Mouse (Mus musculus) lung, embryonic 14.5 days (tissue): ENCODE measurements at regions not wholly inside any gene's neighbourhood (a gene's known extent, or its start where the extent isn't known, plus 50 kb on each side); places are given as distances from the start of the nearest gene placed in this dataset.

Source experiments
- ATAC-seq: fragments of 200-750 bp; cut with Nextera tagmentation; 2 replicates; pipeline ENCODE4 v1.8.0; 2017; ENCODE audit warnings: mild to moderate bottlenecking, moderate TSS enrichment, moderate library complexity; ENCODE audit not compliant: insufficient read depth
- DNase-seq: peaks from one replicate; pipeline ENCODE4 v3.0.0-alpha.2; 2015
- H3K27ac ChIP-seq: fragments of 300-500 bp; sonication (generic); 2 replicates; pipeline ENCODE4 v1.5.1; 2014; ENCODE audit warnings: low read depth, mild to moderate bottlenecking, moderate library complexity
- H3K27me3 ChIP-seq: fragments of 300-500 bp; sonication (generic); 2 replicates; pipeline ENCODE4 v1.6.1; 2014; ENCODE audit warnings: low read length, control low read depth; ENCODE audit not compliant: insufficient read depth
- H3K36me3 ChIP-seq: fragments of 300-500 bp; sonication (generic); 2 replicates; pipeline ENCODE4 v1.6.1; 2014; ENCODE audit warnings: control low read depth; ENCODE audit not compliant: insufficient read depth
- H3K4me1 ChIP-seq: fragments of 300-500 bp; sonication (generic); 2 replicates; pipeline ENCODE4 v1.6.1; 2014; ENCODE audit warnings: antibody characterized with exemption, control low read depth; ENCODE audit not compliant: insufficient read depth
- H3K4me2 ChIP-seq: fragments of 300-500 bp; sonication (generic); 2 replicates; pipeline ENCODE4 v1.6.1; 2014; ENCODE audit warnings: mild to moderate bottlenecking
- H3K4me3 ChIP-seq: fragments of 300-500 bp; sonication (generic); 2 replicates; pipeline ENCODE4 v1.5.1; 2014; ENCODE audit warnings: low read depth, low read length
- H3K9ac ChIP-seq: fragments of 300-500 bp; sonication (generic); 2 replicates; pipeline ENCODE4 v1.6.1; 2014
- H3K9me3 ChIP-seq: fragments of 300-500 bp; sonication (generic); 2 replicates; pipeline ENCODE4 v1.6.1; 2016; ENCODE audit warnings: low read depth, low read length, control low read depth
- CTCF ChIP-seq: IDR thresholded peaks from 2 replicates; pipeline ENCODE4 v1.5.1; 2016; ENCODE audit warnings: antibody characterized with exemption, low read depth
- whole genome bisulfite sequencing: fragments of 180-500 bp; shearing (Covaris S2); extraction: QIAGEN DNeasy Blood & Tissue Kit; methylation state at CpG from one replicate; pipeline ENCODE4 v1.1.7; 2014; 5-methylcytosine and 5-hydroxymethylcytosine counted together

- no peak for TF ChIP-seq CTCF
- peak; percentile 68 for DNase-seq
- 68% methylated on average over 5 of the region's 5 CpGs for WGBS
These were observed 642.7 kb upstream of the Intu start for GRCm38 (mm10) chr3:39888376-39888775.

GRCm38 (mm10) chr3:39889222-39889621 is 641.9 kb upstream of the Intu start:
- DNase-seq = peak; percentile 19
- H3K27ac ChIP-seq = no peak overlapping the region
- no peaks in the 10 kb centered on the region for H3K4me1 ChIP-seq
- 47% methylated on average over 2 of the region's 2 CpGs for WGBS
- H3K9me3 ChIP-seq = no peaks in the 10 kb centered on the region
- ATAC-seq = no peak
- no peak for TF ChIP-seq CTCF
- no peaks in the 10 kb centered on the region for H3K27me3 ChIP-seq
- H3K9ac ChIP-seq = no peak overlapping the region
- H3K4me3 ChIP-seq = no peak overlapping the region
- H3K4me2 ChIP-seq = no peak overlapping the region
- no peaks in the 10 kb centered on the region for H3K36me3 ChIP-seq

More at GRCm38 (mm10) chr3:39888376-39888775, 642.7 kb upstream of the Intu start:
- peak; percentile 62 for ATAC-seq
- no peak overlapping the region for H3K4me2 ChIP-seq
- H3K9me3 ChIP-seq = no peaks in the 10 kb centered on the region
- H3K9ac ChIP-seq = no peak overlapping the region
- no peaks in the 10 kb centered on the region for H3K4me1 ChIP-seq
- no peak overlapping the region for H3K27ac ChIP-seq
- no peak overlapping the region for H3K4me3 ChIP-seq
- H3K27me3 ChIP-seq = no peaks in the 10 kb centered on the region
- no peaks in the 10 kb centered on the region for H3K36me3 ChIP-seq

- peak; percentile 78 for ATAC-seq
- Histone ChIP-seq H3K9me3 (no peaks in the 10 kb centered on the region), H3K4me1 (no peaks in the 10 kb centered on the region), H3K36me3 (no peaks in the 10 kb centered on the region), H3K27me3 (no peaks in the 10 kb centered on the region), H3K9ac (no peak overlapping the region), H3K4me2 (no peak overlapping the region), H3K4me3 (no peak overlapping the region), H3K27ac (no peak overlapping the region)
- 29% methylated on average over 5 of the region's 5 CpGs for WGBS
- DNase-seq = peak; percentile 89
- TF ChIP-seq CTCF = no peak
These were observed 632.1 kb upstream of the Intu start for GRCm38 (mm10) chr3:39898961-39899360.

- Histone ChIP-seq H3K4me1 (no peaks in the 10 kb centered on the region), H3K4me3 (no peak overlapping the region), H3K27me3 (no peaks in the 10 kb centered on the region), H3K4me2 (no peak overlapping the region), H3K9ac (no peak overlapping the region), H3K36me3 (no peaks in the 10 kb centered on the region), H3K9me3 (no peaks in the 10 kb centered on the region), H3K27ac (peak overlapping the region; percentile 66; the same call in 1 of the 2 replicates)
- DNase-seq (peak; percentile 8), ATAC-seq (no peak)
- WGBS = 57% methylated on average over 2 of the region's 2 CpGs
- TF ChIP-seq CTCF = no peak
These were observed 630.9 kb upstream of the Intu start for GRCm38 (mm10) chr3:39900207-39900606.

GRCm38 (mm10) chr3:39904377-39904776 is 626.7 kb upstream of the Intu start:
- Histone ChIP-seq H3K27ac (no peak overlapping the region), H3K4me2 (no peak overlapping the region), H3K4me3 (no peak overlapping the region), H3K4me1 (no peaks in the 10 kb centered on the region), H3K27me3 (no peaks in the 10 kb centered on the region), H3K36me3 (no peaks in the 10 kb centered on the region), H3K9me3 (no peaks in the 10 kb centered on the region), H3K9ac (no peak overlapping the region)
- no peak for ATAC-seq
- TF ChIP-seq CTCF = no peak
- WGBS = 52% methylated on average over 3 of the region's 3 CpGs
- no peak for DNase-seq

- no peaks in the 10 kb centered on the region for H3K4me1 ChIP-seq
- H3K36me3 ChIP-seq = no peaks in the 10 kb centered on the region
- no peak overlapping the region for H3K27ac ChIP-seq
- no peak overlapping the region for H3K4me3 ChIP-seq
- no peak overlapping the region for H3K4me2 ChIP-seq
- no peak for ATAC-seq
- H3K27me3 ChIP-seq = no peaks in the 10 kb centered on the region
- H3K9ac ChIP-seq = no peak overlapping the region
- 59% methylated on average over 4 of the region's 4 CpGs for WGBS
- no peak for TF ChIP-seq CTCF
- DNase-seq = no peak
- no peaks in the 10 kb centered on the region for H3K9me3 ChIP-seq
These were observed 622.3 kb upstream of the Intu start for GRCm38 (mm10) chr3:39908676-39909362.

GRCm38 (mm10) chr3:39909642-39910041 is 621.4 kb upstream of the Intu start:
- no peak for TF ChIP-seq CTCF
- DNase-seq (no peak), ATAC-seq (no peak)
- WGBS = 53% methylated on average over 1 of the region's 1 CpGs
- H3K4me1 ChIP-seq = no peaks in the 10 kb centered on the region
- H3K27ac ChIP-seq = no peak overlapping the region
- no peak overlapping the region for H3K4me3 ChIP-seq
- no peaks in the 10 kb centered on the region for H3K27me3 ChIP-seq
- no peaks in the 10 kb centered on the region for H3K36me3 ChIP-seq
- H3K9me3 ChIP-seq = no peaks in the 10 kb centered on the region
- H3K4me2 ChIP-seq = no peak overlapping the region
- no peak overlapping the region for H3K9ac ChIP-seq
